Mouse (Mus musculus) thymus, postnatal 0 days (tissue): ENCODE measurements around the gene Olfml1. TPM values are rescaled to one million over a fixed set of nuclear protein-coding genes. Genes with fewer than 3 reads are reported as not detected.

Experiments
- DNase-seq: peaks from one replicate; pipeline ENCODE4 v3.0.0-alpha.2; 2015; ENCODE audit warnings: low spot score
- polyA plus RNA-seq: library from polyadenylated mRNA; unstranded; fragments of >200 nt; fragmentation: Nextera tagmentation; extraction: Ambion mirVana; gene quantifications from 2 replicates; pipeline ENCODE4 v1.2.1, GENCODE M21; 2015

Olfml1 gene
- polyA plus RNA-seq, 1 experiment from 2014 or later, result 12.7 TPM

GRCm38 (mm10) chr7:107594857-107595402, 27.7 kb downstream of the Olfml1 start, which contains the start of gene Ppfibp2:
TSS of gene Ppfibp2 (plus strand) at chr7:107595207.
- peak; percentile 58 for DNase-seq

- peak; percentile 3 for DNase-seq
Observed at GRCm38 (mm10) chr7:107595426-107595825, 28.2 kb downstream of the Olfml1 start.

GRCm38 (mm10) chr7:107596753-107597152, 29.5 kb downstream of the Olfml1 start:
- DNase-seq, result no peak

GRCm38 (mm10) chr7:107597956-107598355, 30.7 kb downstream of the Olfml1 start:
- no peak for DNase-seq

DNA sequence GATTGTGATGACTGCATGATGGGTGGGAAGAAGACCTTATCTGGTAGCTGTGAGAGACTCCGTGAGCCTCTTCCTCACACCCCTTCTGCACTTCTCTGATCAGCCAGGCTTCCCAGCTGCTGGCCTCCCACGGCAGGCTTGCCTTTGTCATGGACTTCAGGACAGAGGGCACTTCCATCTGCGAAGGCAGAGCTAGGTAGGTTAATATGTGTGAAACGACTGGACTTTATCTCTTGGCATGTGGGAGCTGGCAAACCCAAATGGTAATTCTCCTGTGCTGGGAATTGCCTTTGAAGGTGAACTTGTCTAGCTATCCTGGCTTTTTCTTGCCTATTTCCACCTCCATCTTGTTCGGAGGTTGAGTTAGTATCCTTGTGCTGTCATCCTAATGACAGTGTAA, 33.4 kb downstream of the Olfml1 start:
- DNase-seq, result no peak

- no peak for DNase-seq
Observed at GRCm38 (mm10) chr7:107602505-107602904, 35.3 kb downstream of the Olfml1 start.

DNA sequence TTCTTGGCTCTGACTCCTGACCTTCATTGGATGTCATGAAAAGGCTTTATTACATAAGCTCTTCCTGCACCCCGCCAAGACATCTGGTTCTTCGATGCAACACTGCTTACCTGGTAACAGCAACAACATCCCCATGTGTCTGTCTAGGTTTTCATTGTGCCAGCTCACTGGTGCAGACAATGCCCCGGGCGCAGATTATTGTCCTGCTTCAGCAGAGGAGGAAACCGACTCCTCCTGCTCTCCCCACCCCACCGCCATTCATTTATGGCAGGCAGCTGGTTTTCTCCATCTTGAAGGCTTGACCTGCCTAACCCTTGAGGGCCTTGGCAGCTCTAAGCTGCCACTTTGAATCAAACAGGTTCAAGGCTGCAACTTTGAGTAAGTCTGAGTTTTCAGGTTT, 35.7 kb downstream of the Olfml1 start:
- DNase-seq, result no peak

DNA sequence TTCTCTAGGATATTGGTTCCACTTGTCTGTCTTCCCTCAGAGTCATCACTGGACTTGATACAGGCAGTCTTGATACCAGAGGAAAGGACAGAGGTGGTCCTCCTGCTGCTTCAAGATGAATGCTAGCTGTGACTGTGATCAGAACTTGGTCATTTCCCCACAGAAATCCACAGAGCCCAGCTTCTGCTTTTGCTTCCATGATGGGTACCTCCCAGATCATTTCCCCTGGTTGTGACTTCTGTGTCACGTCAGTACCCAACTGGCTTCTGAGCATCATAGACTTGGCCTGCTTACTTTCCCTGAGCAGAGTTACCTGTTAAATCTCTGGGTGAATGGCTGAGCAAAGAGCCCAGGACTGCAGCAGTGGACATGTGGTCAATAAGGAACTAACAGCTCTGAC, 40.5 kb downstream of the Olfml1 start:
- no peak for DNase-seq

DNA sequence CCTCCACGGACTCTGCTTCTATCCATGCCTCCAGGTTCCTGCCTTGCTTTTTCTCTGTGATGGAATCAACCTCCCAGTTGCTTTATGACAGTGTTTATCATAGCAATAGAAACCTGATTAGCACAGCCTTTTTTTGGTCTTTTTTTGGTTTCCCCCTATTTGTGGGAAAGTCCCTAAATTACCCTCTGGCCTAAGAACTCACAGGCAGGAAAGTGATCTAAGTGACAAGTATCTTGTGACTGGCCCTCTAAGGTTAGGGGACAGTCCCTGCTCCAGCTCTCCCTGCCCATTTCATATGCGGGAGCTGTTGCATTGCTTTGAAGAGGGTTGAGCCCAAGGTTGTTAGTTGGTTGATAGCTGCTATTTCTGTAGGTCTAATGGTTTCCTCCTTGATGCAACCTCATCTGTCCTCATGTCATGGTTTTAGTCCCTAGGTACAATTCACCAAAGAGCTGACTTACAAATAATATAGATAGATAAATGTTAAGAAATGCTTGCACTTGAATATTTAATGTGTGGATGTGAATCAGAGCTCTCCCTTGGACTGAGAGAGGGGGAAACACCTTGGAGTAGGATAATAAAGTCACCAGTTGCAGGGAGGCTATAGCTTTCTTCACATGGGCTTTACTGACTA, 42.5 kb downstream of the Olfml1 start:
- no peak for DNase-seq

DNA sequence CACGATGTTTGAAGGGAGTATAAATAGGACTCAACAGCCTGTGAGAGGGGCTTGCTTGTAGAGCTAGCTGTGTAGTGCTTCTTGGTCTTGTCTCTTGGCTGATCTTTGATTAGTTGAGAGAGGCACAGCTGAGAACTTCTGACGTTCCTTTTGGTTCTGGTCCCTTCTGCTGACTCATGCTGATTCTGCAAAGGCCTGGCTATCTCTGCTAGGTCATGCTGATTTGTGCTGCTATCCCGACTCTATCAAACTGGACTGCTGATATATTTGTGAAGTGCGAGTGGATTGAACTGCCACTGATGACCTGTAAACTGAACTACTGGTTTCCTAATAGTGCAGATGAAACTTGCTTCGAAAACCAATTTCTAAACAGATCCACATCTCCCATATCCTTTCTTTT, 43.6 kb downstream of the Olfml1 start:
- no peak for DNase-seq

DNA sequence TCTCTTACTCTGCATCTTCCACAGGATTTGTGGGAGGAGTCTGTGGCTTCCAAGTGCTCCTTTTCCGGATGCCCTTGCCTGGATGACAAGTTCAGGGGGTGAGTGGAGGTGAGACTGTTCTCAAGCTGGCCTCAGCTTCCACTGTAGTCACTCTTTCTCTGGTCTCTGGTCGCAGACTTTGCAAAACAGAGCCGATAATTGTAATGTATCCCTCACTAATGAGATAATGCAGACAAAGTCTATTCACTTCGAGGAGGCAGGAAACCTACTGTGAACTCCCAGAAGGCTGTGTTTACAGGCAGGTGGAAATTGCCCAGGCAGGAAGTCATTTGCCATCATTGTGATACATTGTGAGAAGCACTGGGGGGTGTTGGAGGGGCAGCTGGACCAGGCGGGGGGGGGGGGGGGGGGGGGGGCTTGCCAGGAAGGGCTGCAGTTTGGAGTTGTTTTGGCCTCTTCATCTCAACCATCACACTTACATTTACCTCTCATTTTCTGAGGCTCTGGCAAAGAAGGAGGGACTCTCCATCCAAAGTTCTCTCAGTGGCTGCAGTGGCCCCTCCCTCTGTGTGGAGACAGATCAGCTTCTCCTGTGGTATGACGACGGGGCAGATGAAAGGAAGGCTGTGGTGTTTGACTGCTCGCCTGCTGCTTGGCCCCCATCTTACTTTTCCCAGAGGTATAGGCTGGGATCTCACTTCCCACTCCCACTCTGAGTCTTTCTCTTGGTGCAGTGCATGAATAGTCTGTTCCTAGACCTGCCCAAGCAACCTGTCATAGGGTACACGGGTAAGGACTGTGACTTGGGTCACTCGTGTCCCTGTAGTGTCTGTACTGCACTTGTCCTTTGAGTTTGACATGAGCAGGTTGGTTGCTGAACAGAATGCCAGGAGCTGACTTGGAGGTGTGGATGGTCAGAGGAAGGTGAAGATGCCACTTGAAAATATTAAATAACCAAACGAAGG, 51.1 kb downstream of the Olfml1 start:
- DNase-seq, result no peak

- no peak for DNase-seq
Observed at GRCm38 (mm10) chr7:107619225-107619624, 52.0 kb downstream of the Olfml1 start.

GRCm38 (mm10) chr7:107620137-107620536, 52.9 kb downstream of the Olfml1 start:
- no peak for DNase-seq

- DNase-seq, result no peak
Observed at GRCm38 (mm10) chr7:107624432-107624831, 57.2 kb downstream of the Olfml1 start.

- DNase-seq, result no peak
Observed at GRCm38 (mm10) chr7:107625061-107625460, 57.8 kb downstream of the Olfml1 start, which contains the start of gene 5330417H12Rik. TSS of gene 5330417H12Rik (minus strand) at chr7:107625161.

DNA sequence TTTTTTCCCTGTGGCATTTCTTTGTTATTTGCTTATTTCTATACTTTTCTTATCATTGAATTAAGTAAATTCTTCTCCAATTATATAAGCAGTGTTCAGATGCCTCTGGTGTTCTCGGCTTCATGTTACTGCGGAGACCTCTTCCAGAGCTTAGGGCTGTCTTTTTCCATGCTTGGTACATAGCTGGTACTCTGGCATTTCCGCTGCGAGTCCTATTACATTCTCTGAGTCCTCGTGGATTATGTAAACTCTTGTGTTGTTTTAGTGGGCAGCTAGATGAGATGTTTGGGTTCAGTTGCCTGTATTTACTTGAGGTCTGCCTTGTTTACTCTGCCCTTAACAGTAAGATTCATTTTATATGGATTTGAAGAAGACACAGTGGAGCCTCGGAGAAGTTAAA, 58.5 kb downstream of the Olfml1 start:
- DNase-seq, result no peak

DNA sequence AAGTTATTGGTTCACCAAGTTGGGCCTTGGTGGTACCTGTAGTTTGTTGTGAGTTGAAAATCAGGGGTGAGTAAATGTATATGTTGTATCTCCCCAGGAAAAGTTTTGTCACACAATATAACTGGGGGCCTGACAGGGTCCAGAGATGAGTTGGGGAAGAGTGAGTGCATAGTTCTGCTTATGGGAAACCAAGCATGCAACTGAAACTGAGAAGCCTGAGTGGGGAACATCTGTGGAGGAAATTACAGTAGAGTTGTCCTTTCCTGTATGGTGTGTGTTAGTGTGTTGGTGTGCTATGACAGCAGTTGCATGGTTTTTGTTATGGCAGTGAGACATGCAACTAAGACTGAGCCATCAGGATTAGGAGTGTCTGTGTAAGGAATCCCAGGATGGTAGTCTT, 61.1 kb downstream of the Olfml1 start:
- no peak for DNase-seq

GRCm38 (mm10) chr7:107633201-107633600, 66.0 kb downstream of the Olfml1 start:
- no peak for DNase-seq

GRCm38 (mm10) chr7:107637398-107637797, 70.2 kb downstream of the Olfml1 start:
- no peak for DNase-seq

- no peak for DNase-seq
Observed at GRCm38 (mm10) chr7:107638026-107638425, 70.8 kb downstream of the Olfml1 start.
